Mouse (Mus musculus): ENCODE data around the gene Mcur1. TPM values are rescaled to one million over a fixed set of nuclear protein-coding genes. Genes with fewer than 3 reads are reported as not detected.

Gene Mcur1
- total and polyA plus RNA-seq, 3 experiments: 26.4 to 49.8 (median 43.9) TPM

DNA sequence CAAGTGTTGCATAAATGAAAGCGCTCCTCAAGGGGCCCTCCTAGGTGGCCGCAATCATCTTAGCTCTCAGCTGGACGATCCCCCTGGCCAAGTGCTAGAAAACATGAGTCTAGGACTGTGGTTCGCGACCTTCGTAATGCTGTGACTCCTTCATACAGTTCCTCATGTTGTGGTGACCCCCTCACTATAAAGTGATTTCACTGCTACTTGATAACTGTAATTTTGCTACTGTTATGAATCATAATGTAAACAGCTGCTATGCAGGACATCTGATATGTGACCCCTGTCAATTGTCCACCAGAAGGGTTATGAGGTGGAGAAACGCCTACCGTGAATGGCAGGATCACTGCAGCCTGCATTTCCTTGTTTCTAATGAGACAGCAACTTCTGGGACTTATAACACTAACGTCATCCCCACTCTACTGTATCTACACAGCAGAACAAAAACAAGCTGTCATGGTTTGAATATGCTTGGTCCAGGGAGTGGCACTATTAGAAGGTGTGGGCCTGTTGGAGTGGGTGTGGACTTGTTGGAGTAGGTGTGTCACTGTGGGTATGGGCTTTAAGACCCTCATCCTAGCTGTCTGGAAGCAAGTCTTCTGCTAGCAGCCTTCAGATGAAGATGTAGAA, 3.0 kb downstream of the Mcur1 start:
- Histone ChIP-seq H3K9ac (ENCODE audit: low read depth, low read length) (no peak overlapping the region), H3K36me3 (ENCODE audit: control insufficient read depth, insufficient read depth, low read length) (peaks cover 3% of the 10 kb centered on the region; the same call in 1 of the 2 replicates), H3K79me2 (replicated peaks; ENCODE audit: control insufficient read depth, insufficient read depth, low read length) (no peaks in the 10 kb centered on the region; the same call in 1 of the 2 replicates), H3K4me3 (no peak overlapping the region), H3K4me1 (ENCODE audit: control insufficient read depth, insufficient read depth, low read length) (peaks cover 12% of the 10 kb centered on the region), H3K27me3 (ENCODE audit: control insufficient read depth, insufficient read depth, low read length) (no peaks in the 10 kb centered on the region), H3K27ac (no peak overlapping the region)
- intact Hi-C loops (cut with DNase I): loop anchor here (5.0 kb wide), 1 partner anchor 155 kb away; no protein-coding TSS in a partner anchor
- no peak for DNase-seq
- 82% methylated on average over 9 of the region's 9 CpGs for WGBS
- TF ChIP-seq POLR2A (IDR thresholded peaks at IDR 0.05; ENCODE audit: insufficient read depth, low read depth, low read length): no peak
- TF ChIP-seq EP300 (IDR thresholded peaks at IDR 0.05; ENCODE audit: insufficient read depth, low read depth, low read length): no peak
- no peak for TF ChIP-seq CTCF (IDR thresholded peaks at IDR 0.05)

DNA sequence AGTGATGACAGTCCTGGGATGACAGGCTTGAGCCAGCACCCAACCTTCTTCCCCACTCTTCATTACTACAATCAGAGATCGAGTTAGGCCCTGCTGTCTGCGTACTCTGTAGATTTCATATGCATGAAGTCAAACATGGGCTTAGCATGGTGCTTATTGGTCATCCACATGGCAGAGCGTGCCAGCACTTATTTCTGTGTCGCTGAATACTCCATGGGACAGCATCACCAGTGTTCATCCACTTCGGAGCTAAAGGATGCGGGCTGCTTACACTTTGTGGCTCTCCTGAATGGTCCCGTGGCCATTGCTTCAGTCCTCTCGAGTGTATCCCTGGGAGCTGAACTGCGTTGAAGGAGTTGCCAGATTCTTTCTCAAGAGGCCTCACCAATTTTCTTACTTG, 4.7 kb downstream of the Mcur1 start:
- peaks cover 3% of the 10 kb centered on the region; the same call in 1 of the 2 replicates for H3K36me3 ChIP-seq (ENCODE audit: control insufficient read depth, insufficient read depth, low read length)
- DNase-seq: no peak
- H3K9ac ChIP-seq (ENCODE audit: low read depth, low read length): no peak overlapping the region
- no peaks in the 10 kb centered on the region for H3K27me3 ChIP-seq (ENCODE audit: control insufficient read depth, insufficient read depth, low read length)
- TF ChIP-seq CTCF (IDR thresholded peaks at IDR 0.05) (no peak), EP300 (IDR thresholded peaks at IDR 0.05; ENCODE audit: insufficient read depth, low read depth, low read length) (no peak), POLR2A (IDR thresholded peaks at IDR 0.05; ENCODE audit: insufficient read depth, low read depth, low read length) (no peak)
- intact Hi-C loops (cut with DNase I): loop anchor here (5.0 kb wide), 1 partner anchor 153 kb away; no protein-coding TSS in a partner anchor
- WGBS: 92% methylated on average over 9 of the region's 9 CpGs
- peaks cover 8% of the 10 kb centered on the region for H3K4me1 ChIP-seq (ENCODE audit: control insufficient read depth, insufficient read depth, low read length)
- H3K27ac ChIP-seq: no peak overlapping the region
- no peaks in the 10 kb centered on the region; the same call in 1 of the 2 replicates for H3K79me2 ChIP-seq (replicated peaks; ENCODE audit: control insufficient read depth, insufficient read depth, low read length)
- no peak overlapping the region for H3K4me3 ChIP-seq

DNA sequence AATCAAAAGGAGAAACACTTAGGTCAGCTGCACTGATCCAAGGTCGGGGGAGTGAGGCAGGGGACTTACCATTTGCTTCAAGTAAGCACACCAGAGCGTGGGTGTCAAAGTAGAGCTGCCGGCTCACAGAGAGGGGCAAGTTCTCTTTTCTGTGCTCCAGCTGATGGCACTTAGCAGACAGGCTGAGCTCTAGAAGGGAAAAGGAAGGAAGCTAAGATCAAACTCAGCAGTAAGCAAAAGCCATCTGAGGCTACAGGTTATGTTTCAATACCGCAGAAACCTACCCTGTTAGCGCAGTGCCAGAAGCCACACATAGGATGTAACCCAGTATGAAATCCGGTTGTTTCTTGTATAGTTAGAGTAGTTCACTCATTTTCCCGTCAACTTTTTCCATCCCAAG, 5.2 kb downstream of the Mcur1 start:
- Histone ChIP-seq H3K9ac (ENCODE audit: low read depth, low read length) (no peak overlapping the region), H3K27ac (no peak overlapping the region), H3K79me2 (replicated peaks; ENCODE audit: control insufficient read depth, insufficient read depth, low read length) (no peaks in the 10 kb centered on the region; the same call in 1 of the 2 replicates), H3K36me3 (ENCODE audit: control insufficient read depth, insufficient read depth, low read length) (peaks cover 3% of the 10 kb centered on the region; the same call in 1 of the 2 replicates), H3K4me3 (no peak overlapping the region), H3K27me3 (ENCODE audit: control insufficient read depth, insufficient read depth, low read length) (no peaks in the 10 kb centered on the region), H3K4me1 (ENCODE audit: control insufficient read depth, insufficient read depth, low read length) (peaks cover 8% of the 10 kb centered on the region)
- WGBS: 78% methylated on average over 7 of the region's 7 CpGs
- TF ChIP-seq POLR2A (IDR thresholded peaks at IDR 0.05; ENCODE audit: insufficient read depth, low read depth, low read length) (no peak), EP300 (IDR thresholded peaks at IDR 0.05; ENCODE audit: insufficient read depth, low read depth, low read length) (no peak), CTCF (IDR thresholded peaks at IDR 0.05) (no peak)
- intact Hi-C loops (cut with DNase I): loop anchor here (5.0 kb wide), 1 partner anchor 153 kb away; no protein-coding TSS in a partner anchor
- no peak for DNase-seq

DNA sequence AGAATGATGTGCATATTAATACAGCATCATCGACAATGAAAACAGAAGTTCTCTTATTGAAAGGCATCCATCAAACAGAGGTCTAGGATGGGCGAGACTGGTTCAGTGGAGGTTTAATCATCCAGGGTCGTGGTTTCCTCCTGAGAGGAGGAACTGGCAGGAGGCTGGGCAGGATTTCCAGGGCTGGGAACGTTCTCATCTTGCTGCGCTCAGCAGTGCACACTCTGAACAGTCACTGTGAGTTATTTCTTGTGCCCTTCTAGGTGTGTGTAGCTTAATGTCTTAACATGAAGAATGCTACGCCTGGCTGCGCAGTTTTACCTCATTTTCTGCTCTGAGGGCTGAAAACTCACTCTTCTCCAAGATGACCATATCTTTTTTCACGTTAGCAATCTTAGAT, 9.3 kb downstream of the Mcur1 start:
- no peak overlapping the region for H3K4me3 ChIP-seq
- no peak overlapping the region for H3K9ac ChIP-seq (ENCODE audit: low read depth, low read length)
- intact Hi-C loops (cut with DNase I): no loop called here
- WGBS: 91% methylated on average over 8 of the region's 8 CpGs
- H3K27me3 ChIP-seq (ENCODE audit: control insufficient read depth, insufficient read depth, low read length): no peaks in the 10 kb centered on the region
- H3K36me3 ChIP-seq (ENCODE audit: control insufficient read depth, insufficient read depth, low read length): peaks cover 4% of the 10 kb centered on the region
- peak in 1 of 2 experiments; percentile 20 for DNase-seq
- no peak for TF ChIP-seq EP300 (IDR thresholded peaks at IDR 0.05; ENCODE audit: insufficient read depth, low read depth, low read length)
- TF ChIP-seq POLR2A (IDR thresholded peaks at IDR 0.05; ENCODE audit: insufficient read depth, low read depth, low read length): no peak
- TF ChIP-seq CTCF (IDR thresholded peaks at IDR 0.05): no peak
- H3K4me1 ChIP-seq (ENCODE audit: control insufficient read depth, insufficient read depth, low read length): no peaks in the 10 kb centered on the region; the same call in none of the 2 replicates
- no peaks in the 10 kb centered on the region for H3K79me2 ChIP-seq (replicated peaks; ENCODE audit: control insufficient read depth, insufficient read depth, low read length)
- no peak overlapping the region for H3K27ac ChIP-seq

DNA sequence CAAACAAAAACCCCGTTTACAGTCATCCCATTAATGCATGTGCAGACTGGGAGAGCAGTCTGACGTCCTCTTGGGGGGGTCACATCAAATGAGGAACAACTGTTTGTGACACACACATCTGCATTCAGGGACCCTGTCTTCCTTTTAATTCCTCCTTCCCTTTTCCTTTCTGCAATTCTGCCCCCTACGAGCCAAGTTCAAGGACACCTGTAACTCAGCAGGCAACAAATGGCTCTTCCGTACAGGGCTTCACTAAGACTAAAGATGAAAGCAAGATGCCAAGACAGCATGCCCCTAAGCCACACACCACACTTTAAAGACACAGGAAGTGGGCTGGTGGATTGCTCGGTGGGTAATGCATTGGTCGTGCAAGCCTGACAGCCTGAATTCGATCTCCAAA, 10.1 kb downstream of the Mcur1 start:
- Histone ChIP-seq H3K36me3 (ENCODE audit: control insufficient read depth, insufficient read depth, low read length) (peaks cover 4% of the 10 kb centered on the region), H3K27ac (no peak overlapping the region), H3K79me2 (replicated peaks; ENCODE audit: control insufficient read depth, insufficient read depth, low read length) (no peaks in the 10 kb centered on the region), H3K4me1 (ENCODE audit: control insufficient read depth, insufficient read depth, low read length) (no peaks in the 10 kb centered on the region; the same call in none of the 2 replicates), H3K27me3 (ENCODE audit: control insufficient read depth, insufficient read depth, low read length) (no peaks in the 10 kb centered on the region), H3K4me3 (no peak overlapping the region), H3K9ac (ENCODE audit: low read depth, low read length) (no peak overlapping the region)
- intact Hi-C loops (cut with DNase I): loop anchor here (5.0 kb wide), 1 partner anchor 68 kb away; the partner anchor contains the start of gene Ranbp9
- 90% methylated on average over 7 of the region's 7 CpGs for WGBS
- TF ChIP-seq POLR2A (IDR thresholded peaks at IDR 0.05; ENCODE audit: insufficient read depth, low read depth, low read length) (no peak), CTCF (IDR thresholded peaks at IDR 0.05) (no peak), EP300 (IDR thresholded peaks at IDR 0.05; ENCODE audit: insufficient read depth, low read depth, low read length) (no peak)
- DNase-seq: no peak

Data from heart, adult 2 months (tissue).